8 mouse cellular contexts compared by ENCODE assay signal in genomic region chr1:152084638-152085345, GRCm38 (mm10). TPM values are rescaled to one million over a fixed set of nuclear protein-coding genes. Genes with fewer than 3 reads are reported as not detected.
DNase-seq lines count a peak whose midpoint lies in the region; ATAC-seq lines count a peak whose summit lies in the region.
"Had no signal": no experiment of that assay in that cellular context is flagged by ENCODE, and none has a peak within 500 bp of the region (broad histone marks: within the 10 kb centered on the region; RNA-seq: fewer than 3 reads in every experiment).

No protein-coding gene starts in this region.

- H3K27ac ChIP-seq in liver, embryonic 16.5 days (ENCODE audit: low read length) = no peak overlapping the region
- no peak overlapping the region for H3K27ac ChIP-seq in neural tube, embryonic 14.5 days (ENCODE audit: low read depth, low read length)
- H3K27ac ChIP-seq: macrophage had no signal

- no peaks in the 10 kb centered on the region for H3K9me3 ChIP-seq in liver, embryonic 16.5 days (replicated peaks; ENCODE audit: control insufficient read depth, low read length)
- no peaks in the 10 kb centered on the region for H3K9me3 ChIP-seq in neural tube, embryonic 14.5 days (ENCODE audit: control insufficient read depth, low read length)

- intact Hi-C loops in gastrocnemius, postnatal 36 days (cut with DNase I) = no loop called here

- peak; percentile 53 for DNase-seq in NIH3T3 (ENCODE audit: low read depth)
- peak; percentile 78 for DNase-seq in cerebellum, adult 8-10 months
- DNase-seq in gastrocnemius, postnatal 36 days = peak; percentile 45 to 68
- no peak for DNase-seq in right cerebral cortex, postnatal 25 days

- H3K9ac ChIP-seq in liver, embryonic 16.5 days (ENCODE audit: low read depth, low read length) = no peak overlapping the region
- H3K9ac ChIP-seq in neural tube, embryonic 14.5 days (replicated peaks; ENCODE audit: low read depth, low read length) = no peak overlapping the region

- peak overlapping the region; percentile 16 for H3K4me3 ChIP-seq in liver, embryonic 16.5 days (ENCODE audit: low read depth, low read length)
- H3K4me3 ChIP-seq in neural tube, embryonic 14.5 days (ENCODE audit: low read depth, low read length) = no peak overlapping the region

- 20% methylated on average over 15 of the region's 15 CpGs for WGBS in liver, embryonic 16.5 days (ENCODE audit: insufficient replicate concordance)
- 25% methylated on average over 15 of the region's 15 CpGs for WGBS in neural tube, embryonic 14.5 days

- peak; percentile 87 for ATAC-seq in inflammation-experienced regulatory T-cells, adult 6 months
- peak; percentile 19; the same call in 1 of the 2 replicates for ATAC-seq in liver, embryonic 16.5 days (ENCODE audit: low read depth)
- ATAC-seq in neural tube, embryonic 14.5 days (ENCODE audit: low read depth) = no peak

- H3K4me1 ChIP-seq in liver, embryonic 16.5 days (ENCODE audit: control insufficient read depth, low read depth, low read length) = peaks cover 3% of the 10 kb centered on the region
- H3K4me1 ChIP-seq in neural tube, embryonic 14.5 days (ENCODE audit: control insufficient read depth, insufficient read depth, low read length) = peaks cover 50% of the 10 kb centered on the region

- H3K36me3 ChIP-seq in liver, embryonic 16.5 days (ENCODE audit: control insufficient read depth, insufficient read depth) = no peaks in the 10 kb centered on the region
- H3K36me3 ChIP-seq in neural tube, embryonic 14.5 days (ENCODE audit: control insufficient read depth, insufficient read depth, low read length) = no peaks in the 10 kb centered on the region

- peak overlapping the region; percentile 34 for H3K4me2 ChIP-seq in liver, embryonic 16.5 days (ENCODE audit: low read depth, low read length)
- peak overlapping the region; percentile 11; the same call in 1 of the 2 replicates for H3K4me2 ChIP-seq in neural tube, embryonic 14.5 days (ENCODE audit: low read depth, low read length)

- peaks cover 21% of the 10 kb centered on the region for H3K27me3 ChIP-seq in liver, embryonic 16.5 days (ENCODE audit: control insufficient read depth, insufficient read depth, low read depth, low read length)
- no peaks in the 10 kb centered on the region for H3K27me3 ChIP-seq in neural tube, embryonic 14.5 days (ENCODE audit: control insufficient read depth, insufficient read depth, low read length)

RNA-seq across cellular contexts. Expression of gene 1700025G04Rik, which starts 5.1 kb away (rescaled TPM):
- 10 to 100 TPM; 69.8 to 72.2 TPM for total RNA-seq in gastrocnemius, postnatal 36 days (2021)
- 1 to 10 TPM in 2 of 3 experiments, under 1 TPM in 1; 0.84 to 1.9 (median 1.2) TPM for polyA plus RNA-seq in inflammation-experienced regulatory T-cells, adult 6 months (2017; shearing (Covaris generic))
- polyA plus RNA-seq in liver, embryonic 16.5 days (2015; fragmentation: Nextera tagmentation; extraction: Ambion mirVana) = 2.0 and 2.3 TPM in 2 replicates
- 29.1 and 30.2 TPM in 2 replicates for polyA plus RNA-seq in neural tube, embryonic 14.5 days (2014; fragmentation: Nextera tagmentation; extraction: Ambion mirVana)
